Mouse (Mus musculus) mature B cell (primary cell): ENCODE results near the gene Csf3.
"Not testable (repeated sequence)": the region's sequence is repeated elsewhere in the genome, so short reads cannot be mapped to it uniquely, and the experiment has no call there.

Experiments used
- in situ Hi-C: fragments of 300-500 bp; cut with MboI; formaldehyde crosslinking; loops from 2 replicates; pipeline ENCODE4 v1.14.3; 2019

Gene Csf3

GRCm38 (mm10) chr11:98696454-98697216, 4.4 kb upstream of the Csf3 start:
- in situ Hi-C loops: no loop called here

GRCm38 (mm10) chr11:98697225-98697624, 3.8 kb upstream of the Csf3 start:
- in situ Hi-C loops: no loop called here

- in situ Hi-C loops: no loop called here
Measured at GRCm38 (mm10) chr11:98698849-98699640, 2.0 kb upstream of the Csf3 start.

GRCm38 (mm10) chr11:98699911-98700310, 1.2 kb upstream of the Csf3 start:
- in situ Hi-C loops: no loop called here

GRCm38 (mm10) chr11:98702323-98702722, 1.3 kb downstream of the Csf3 start:
- in situ Hi-C loops: no loop called here

GRCm38 (mm10) chr11:98705021-98705420, 4.0 kb downstream of the Csf3 start:
- in situ Hi-C loops: no loop called here

GRCm38 (mm10) chr11:98707401-98708281, 6.6 kb downstream of the Csf3 start:
- in situ Hi-C loops: no loop called here

- in situ Hi-C loops: no loop called here
Measured at GRCm38 (mm10) chr11:98708282-98708956, 7.4 kb downstream of the Csf3 start.

- in situ Hi-C loops: no loop called here
Measured at GRCm38 (mm10) chr11:98709001-98709741, 8.1 kb downstream of the Csf3 start.

GRCm38 (mm10) chr11:98710416-98711045, 9.5 kb downstream of the Csf3 start:
- in situ Hi-C loops: no loop called here

GRCm38 (mm10) chr11:98711046-98711434, 10.0 kb downstream of the Csf3 start:
- in situ Hi-C loops: no loop called here

- in situ Hi-C loops: not testable (repeated sequence)
Measured at GRCm38 (mm10) chr11:98712009-98712408, 10.9 kb downstream of the Csf3 start.

- in situ Hi-C loops: no loop called here
Measured at GRCm38 (mm10) chr11:98713703-98714102, 12.6 kb downstream of the Csf3 start.

- in situ Hi-C loops: no loop called here
Measured at GRCm38 (mm10) chr11:98715946-98716345, 14.9 kb downstream of the Csf3 start.

- in situ Hi-C loops: no loop called here
Measured at GRCm38 (mm10) chr11:98717904-98718303, 16.8 kb downstream of the Csf3 start.

GRCm38 (mm10) chr11:98720756-98721155, 19.7 kb downstream of the Csf3 start:
- in situ Hi-C loops: no loop called here

- in situ Hi-C loops: no loop called here
Measured at GRCm38 (mm10) chr11:98721458-98722226, 20.6 kb downstream of the Csf3 start.

- in situ Hi-C loops: no loop called here
Measured at GRCm38 (mm10) chr11:98723098-98723497, 22.0 kb downstream of the Csf3 start.

- in situ Hi-C loops: no loop called here
Measured at GRCm38 (mm10) chr11:98725926-98726506, 25.0 kb downstream of the Csf3 start.
